Mouse (Mus musculus) limb, embryonic 11.5 days (tissue): Measurements from ENCODE around the gene Szrd1. TPM values are rescaled to one million over a fixed set of nuclear protein-coding genes. Genes with fewer than 3 reads are reported as not detected.

Experiments used
- ATAC-seq: fragments of 200-750 bp; cut with Nextera tagmentation; 2 replicates; pipeline ENCODE4 v1.8.0; 2017; ENCODE audit warnings: low read depth; ENCODE audit not compliant: insufficient number of reproducible peaks, low FRiP score, low TSS enrichment
- DNase-seq: peaks from one replicate; pipeline ENCODE4 v3.0.0-alpha.2; 2015; ENCODE audit warnings: low spot score
- H3K27ac ChIP-seq: fragments of 300-500 bp; sonication (generic); replicated peaks from 2 replicates; pipeline ENCODE4 v1.5.1; 2014; ENCODE audit warnings: low read depth, mild to moderate bottlenecking, low read length
- H3K27me3 ChIP-seq: fragments of 300-500 bp; sonication (generic); 2 replicates; pipeline ENCODE4 v1.6.1; 2014; ENCODE audit warnings: mild to moderate bottlenecking, low read length, mixed read lengths; ENCODE audit not compliant: control insufficient read depth, insufficient read depth
- H3K36me3 ChIP-seq: fragments of 300-500 bp; sonication (generic); 2 replicates; pipeline ENCODE4 v1.6.1; 2014; ENCODE audit warnings: mild to moderate bottlenecking, low read length, moderate library complexity, mixed read lengths; ENCODE audit not compliant: control insufficient read depth, insufficient read depth
- H3K4me1 ChIP-seq: fragments of 300-500 bp; sonication (generic); 2 replicates; pipeline ENCODE4 v1.6.1; 2014; ENCODE audit warnings: low read length, mixed read lengths; ENCODE audit not compliant: control insufficient read depth, insufficient read depth
- H3K4me2 ChIP-seq: fragments of 300-500 bp; sonication (generic); 2 replicates; pipeline ENCODE4 v1.6.1; 2014; ENCODE audit warnings: low read depth, mild to moderate bottlenecking, moderate library complexity; ENCODE audit not compliant: severe bottlenecking
- H3K4me3 ChIP-seq: fragments of 300-500 bp; sonication (generic); 2 replicates; pipeline ENCODE4 v1.5.1; 2014; ENCODE audit warnings: low read depth, low read length
- H3K9ac ChIP-seq: fragments of 300-500 bp; sonication (generic); 2 replicates; pipeline ENCODE4 v1.6.1; 2014; ENCODE audit warnings: mild to moderate bottlenecking, low read length
- H3K9me3 ChIP-seq: fragments of 300-500 bp; sonication (generic); 2 replicates; pipeline ENCODE4 v1.6.1; 2016; ENCODE audit warnings: low read length; ENCODE audit not compliant: control insufficient read depth
- WGBS: fragments of 180-500 bp; shearing (Covaris S2); extraction: QIAGEN DNeasy Blood & Tissue Kit; methylation state at CpG from one replicate; pipeline ENCODE4 v1.1.7; 2014; 5-methylcytosine and 5-hydroxymethylcytosine counted together
- polyA plus RNA-seq: library from polyadenylated mRNA; unstranded; fragments of >200 nt; fragmentation: Nextera tagmentation; extraction: Ambion mirVana; gene quantifications from 2 replicates; pipeline ENCODE4 v1.2.1, GENCODE M21; 2014

The Szrd1 gene
- polyA plus RNA-seq, 1 experiment from 2014 or later: 39.1 TPM

GRCm38 (mm10) chr4:141115398-141115797, 24.2 kb downstream of the Szrd1 start:
- Histone ChIP-seq H3K4me1 (no peaks in the 10 kb centered on the region), H3K4me2 (no peak overlapping the region), H3K9ac (no peak overlapping the region), H3K27ac (no peak overlapping the region), H3K9me3 (no peaks in the 10 kb centered on the region), H3K4me3 (no peak overlapping the region), H3K36me3 (peaks cover 27% of the 10 kb centered on the region; the same call in 1 of the 2 replicates), H3K27me3 (no peaks in the 10 kb centered on the region)
- WGBS: 84% methylated on average over 8 of the region's 8 CpGs
- DNase-seq (no peak), ATAC-seq (no peak)

GRCm38 (mm10) chr4:141114521-141114981, 25.0 kb downstream of the Szrd1 start:
- H3K4me3 ChIP-seq: no peak overlapping the region
- H3K9me3 ChIP-seq: no peaks in the 10 kb centered on the region
- no peaks in the 10 kb centered on the region for H3K4me1 ChIP-seq
- no peak for ATAC-seq
- H3K27me3 ChIP-seq: no peaks in the 10 kb centered on the region
- H3K9ac ChIP-seq: no peak overlapping the region
- H3K27ac ChIP-seq: no peak overlapping the region
- no peak overlapping the region for H3K4me2 ChIP-seq
- no peak for DNase-seq
- WGBS: 95% methylated on average over 6 of the region's 6 CpGs
- H3K36me3 ChIP-seq: peaks cover 27% of the 10 kb centered on the region; the same call in 1 of the 2 replicates

- WGBS: 89% methylated on average over 7 of the region's 7 CpGs
- Histone ChIP-seq H3K9ac (no peak overlapping the region), H3K27ac (no peak overlapping the region), H3K36me3 (peaks cover 27% of the 10 kb centered on the region; the same call in 1 of the 2 replicates), H3K4me1 (no peaks in the 10 kb centered on the region), H3K27me3 (no peaks in the 10 kb centered on the region), H3K4me2 (no peak overlapping the region), H3K4me3 (no peak overlapping the region), H3K9me3 (no peaks in the 10 kb centered on the region)
- ATAC-seq (no peak), DNase-seq (no peak)
Measured at GRCm38 (mm10) chr4:141113831-141114230, 25.7 kb downstream of the Szrd1 start.

- Histone ChIP-seq H3K4me1 (no peaks in the 10 kb centered on the region), H3K36me3 (peaks cover 13% of the 10 kb centered on the region; the same call in 1 of the 2 replicates), H3K27ac (0 out of 2 replicates have a peak overlapping the region, but pooled peaks have one; percentile 4), H3K9ac (no peak overlapping the region), H3K9me3 (no peaks in the 10 kb centered on the region), H3K4me3 (no peak overlapping the region), H3K27me3 (no peaks in the 10 kb centered on the region), H3K4me2 (no peak overlapping the region)
- 59% methylated on average over 10 of the region's 10 CpGs for WGBS
- DNase-seq (no peak), ATAC-seq (no peak)
Measured at GRCm38 (mm10) chr4:141108196-141108732, 31.3 kb downstream of the Szrd1 start.

- ATAC-seq (no peak), DNase-seq (no peak)
- no peaks in the 10 kb centered on the region for H3K9me3 ChIP-seq
- H3K27me3 ChIP-seq: no peaks in the 10 kb centered on the region
- no peaks in the 10 kb centered on the region for H3K4me1 ChIP-seq
- H3K36me3 ChIP-seq: peaks cover 8% of the 10 kb centered on the region; the same call in 1 of the 2 replicates
- 78% methylated on average over 16 of the region's 16 CpGs for WGBS
- no peak overlapping the region for H3K4me2 ChIP-seq
- no peak overlapping the region for H3K9ac ChIP-seq
- H3K27ac ChIP-seq: no peak overlapping the region
- no peak overlapping the region for H3K4me3 ChIP-seq
Measured at GRCm38 (mm10) chr4:141106526-141107183, 32.9 kb downstream of the Szrd1 start.

- Histone ChIP-seq H3K27ac (no peak overlapping the region), H3K9ac (no peak overlapping the region), H3K9me3 (no peaks in the 10 kb centered on the region), H3K27me3 (no peaks in the 10 kb centered on the region), H3K4me2 (no peak overlapping the region), H3K36me3 (no peaks in the 10 kb centered on the region), H3K4me3 (no peak overlapping the region), H3K4me1 (no peaks in the 10 kb centered on the region)
- DNase-seq (peak; percentile 55), ATAC-seq (no peak)
- WGBS: 64% methylated on average over 6 of the region's 6 CpGs
Measured at GRCm38 (mm10) chr4:141101855-141102254, 37.7 kb downstream of the Szrd1 start.

- Histone ChIP-seq H3K4me1 (no peaks in the 10 kb centered on the region), H3K4me3 (no peak overlapping the region), H3K36me3 (no peaks in the 10 kb centered on the region), H3K9ac (no peak overlapping the region), H3K4me2 (no peak overlapping the region), H3K9me3 (no peaks in the 10 kb centered on the region), H3K27ac (no peak overlapping the region), H3K27me3 (no peaks in the 10 kb centered on the region)
- WGBS: 94% methylated on average over 9 of the region's 9 CpGs
- ATAC-seq (no peak), DNase-seq (no peak)
Measured at GRCm38 (mm10) chr4:141101291-141101690, 38.3 kb downstream of the Szrd1 start.

GRCm38 (mm10) chr4:141099956-141100355, 39.6 kb downstream of the Szrd1 start:
- Histone ChIP-seq H3K4me3 (no peak overlapping the region), H3K36me3 (no peaks in the 10 kb centered on the region), H3K9me3 (no peaks in the 10 kb centered on the region), H3K4me2 (no peak overlapping the region), H3K4me1 (no peaks in the 10 kb centered on the region), H3K27ac (no peak overlapping the region), H3K27me3 (no peaks in the 10 kb centered on the region), H3K9ac (no peak overlapping the region)
- 66% methylated on average over 5 of the region's 5 CpGs for WGBS
- ATAC-seq: no peak
- DNase-seq: no peak
